Mouse (Mus musculus): ENCODE measurements at regions not wholly inside any gene's neighbourhood (a gene's known extent, or its start where the extent isn't known, plus 50 kb on each side); places are given as distances from the start of the nearest gene placed in this dataset.

GRCm38 (mm10) chr13:44212936-44213335, 428.4 kb downstream of the Cd83 start:
- TF ChIP-seq CTCF (conservative IDR thresholded peaks at IDR 0.05; ENCODE audit: low read length) (no peak), NANOG (IDR thresholded peaks at IDR 0.05; ENCODE audit: borderline replicate concordance, low read length) (no peak), POU5F1 (IDR thresholded peaks at IDR 0.05; ENCODE audit: borderline replicate concordance, low read length) (no peak)

All from E14TG2a.4 (cell line).